Comparison of ENCODE assay signal across 3 mouse cellular contexts in the genomic region with DNA sequence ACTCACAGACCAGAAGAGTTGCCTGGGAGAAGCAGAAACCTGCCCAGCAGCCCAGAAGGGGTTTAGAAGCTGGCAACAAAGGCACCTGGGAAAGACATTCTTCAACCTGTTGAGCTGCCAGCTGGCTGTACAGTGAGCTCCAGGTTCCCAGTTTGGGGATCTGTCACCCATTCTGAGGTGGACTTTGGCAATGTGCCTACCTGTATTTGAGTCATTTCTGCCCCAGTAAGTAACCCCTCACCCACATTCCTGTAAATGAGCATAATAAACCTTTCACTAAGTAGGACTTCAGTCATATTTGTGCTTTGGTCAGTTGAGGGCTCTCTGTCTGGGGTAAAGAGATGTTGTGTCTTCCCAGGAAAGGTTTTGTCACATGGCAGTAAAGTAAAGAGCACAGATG.
"Had no signal": no experiment of that assay in that cellular context is flagged by ENCODE, and none has a peak within 500 bp of the region (broad histone marks: within the 10 kb centered on the region; RNA-seq: fewer than 3 reads in every experiment).

No protein-coding gene starts in this region.

- DNase-seq: lung, adult 2 months; lung, postnatal 36 days; thymus, postnatal 4 days had no signal
